Mouse (Mus musculus): ENCODE results near the gene Hoxd13.
A peak's percentile ranks its signal among the peaks of the same experiment; 100 is the strongest.

DNA sequence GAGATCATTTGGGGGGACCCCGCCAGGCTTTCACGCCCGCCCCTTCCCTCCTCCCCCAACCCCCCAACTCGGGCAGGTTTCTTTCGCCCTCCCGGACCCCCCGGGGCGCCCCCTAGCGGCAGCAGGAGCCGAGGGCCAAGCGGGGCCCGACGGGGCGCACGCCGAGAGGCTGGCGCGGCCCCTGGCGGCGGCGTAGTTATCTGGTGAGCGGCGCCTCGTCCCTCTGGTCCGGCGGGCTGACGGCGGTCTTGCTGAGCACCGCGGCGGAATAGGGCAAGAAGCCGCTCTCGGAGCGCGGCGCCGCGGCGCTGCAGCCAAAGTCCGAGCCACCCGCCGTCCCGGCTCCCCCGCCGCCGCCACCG is 12.7 kb upstream of the Hoxd13 start:
- TF ChIP-seq POLR2A (IDR thresholded peaks at IDR 0.05; ENCODE audit: insufficient read depth, low read depth, low read length), result no peak
- peak; percentile 65 for TF ChIP-seq CTCF (IDR thresholded peaks at IDR 0.05)

Data from heart, adult 2 months (tissue).